Mouse (Mus musculus): ENCODE measurements at regions not wholly inside any gene's neighbourhood (a gene's known extent, or its start where the extent isn't known, plus 50 kb on each side); places are given as distances from the start of the nearest gene placed in this dataset.

GRCm38 (mm10) chr13:101249369-101249768 lies 416.1 kb upstream of the Slc30a5 start:
- TF ChIP-seq CTCF (IDR thresholded peaks at IDR 0.05; ENCODE audit: low read depth, low read length), result no peak
- no peak for TF ChIP-seq POLR2A (IDR thresholded peaks at IDR 0.05; ENCODE audit: insufficient read depth, low read length)

Data from ES-Bruce4 (cell line).